Mouse (Mus musculus) stomach, embryonic 14.5 days (tissue): ENCODE measurements around the gene Ipo13. TPM values are rescaled to one million over a fixed set of nuclear protein-coding genes. Genes with fewer than 3 reads are reported as not detected.

Source experiments
- ATAC-seq: fragments of 200-750 bp; cut with Nextera tagmentation; 2 replicates; pipeline ENCODE4 v1.8.0; 2017; ENCODE audit warnings: low read depth, moderate TSS enrichment; ENCODE audit not compliant: insufficient number of reproducible peaks, insufficient read depth, low FRiP score
- H3K27ac ChIP-seq: fragments of 300-500 bp; sonication (generic); 2 replicates; pipeline ENCODE4 v1.5.1; 2014; ENCODE audit warnings: mild to moderate bottlenecking, low read length, moderate library complexity, mixed read lengths
- H3K27me3 ChIP-seq: fragments of 300-500 bp; sonication (generic); 2 replicates; pipeline ENCODE4 v1.6.1; 2014; ENCODE audit warnings: low read length, control low read depth, mixed read lengths; ENCODE audit not compliant: control insufficient read depth, insufficient read depth
- H3K36me3 ChIP-seq: fragments of 300-500 bp; sonication (generic); 2 replicates; pipeline ENCODE4 v1.6.1; 2014; ENCODE audit warnings: mild to moderate bottlenecking, control low read depth, low read length, moderate library complexity, mixed read lengths; ENCODE audit not compliant: control insufficient read depth, insufficient read depth
- H3K4me1 ChIP-seq: fragments of 300-500 bp; sonication (generic); 2 replicates; pipeline ENCODE4 v1.6.1; 2014; ENCODE audit warnings: low read length, control low read depth, mixed read lengths; ENCODE audit not compliant: control insufficient read depth, insufficient read depth
- H3K4me2 ChIP-seq: fragments of 300-500 bp; sonication (generic); replicated peaks from 2 replicates; pipeline ENCODE4 v1.6.1; 2014; ENCODE audit warnings: low read depth, low read length, control low read depth
- H3K4me3 ChIP-seq: fragments of 300-500 bp; sonication (generic); 2 replicates; pipeline ENCODE4 v1.5.1; 2014; ENCODE audit warnings: low read depth, low read length, control low read depth
- H3K9ac ChIP-seq: fragments of 300-500 bp; sonication (generic); replicated peaks from 2 replicates; pipeline ENCODE4 v1.6.1; 2014; ENCODE audit warnings: low read depth, mild to moderate bottlenecking, control low read depth, low read length, moderate library complexity, mixed read lengths
- H3K9me3 ChIP-seq: fragments of 300-500 bp; sonication (generic); 2 replicates; pipeline ENCODE4 v1.6.1; 2016; ENCODE audit warnings: low read depth, low read length, control low read depth; ENCODE audit not compliant: control insufficient read depth
- WGBS: fragments of 180-500 bp; shearing (Covaris S2); extraction: QIAGEN DNeasy Blood & Tissue Kit; methylation state at CpG from one replicate; pipeline ENCODE4 v1.1.7; 2014; 5-methylcytosine and 5-hydroxymethylcytosine counted together
- polyA plus RNA-seq: library from polyadenylated mRNA; unstranded; fragments of >200 nt; fragmentation: Nextera tagmentation; extraction: Ambion mirVana; gene quantifications from 2 replicates; pipeline ENCODE4 v1.2.1, GENCODE M21; 2014

The Ipo13 gene
- polyA plus RNA-seq, 1 experiment from 2014 or later = 39.8 TPM

GRCm38 (mm10) chr4:117855146-117855545 is 59.7 kb downstream of the Ipo13 start:
- no peak for ATAC-seq
- H3K9ac ChIP-seq = no peak overlapping the region

DNA sequence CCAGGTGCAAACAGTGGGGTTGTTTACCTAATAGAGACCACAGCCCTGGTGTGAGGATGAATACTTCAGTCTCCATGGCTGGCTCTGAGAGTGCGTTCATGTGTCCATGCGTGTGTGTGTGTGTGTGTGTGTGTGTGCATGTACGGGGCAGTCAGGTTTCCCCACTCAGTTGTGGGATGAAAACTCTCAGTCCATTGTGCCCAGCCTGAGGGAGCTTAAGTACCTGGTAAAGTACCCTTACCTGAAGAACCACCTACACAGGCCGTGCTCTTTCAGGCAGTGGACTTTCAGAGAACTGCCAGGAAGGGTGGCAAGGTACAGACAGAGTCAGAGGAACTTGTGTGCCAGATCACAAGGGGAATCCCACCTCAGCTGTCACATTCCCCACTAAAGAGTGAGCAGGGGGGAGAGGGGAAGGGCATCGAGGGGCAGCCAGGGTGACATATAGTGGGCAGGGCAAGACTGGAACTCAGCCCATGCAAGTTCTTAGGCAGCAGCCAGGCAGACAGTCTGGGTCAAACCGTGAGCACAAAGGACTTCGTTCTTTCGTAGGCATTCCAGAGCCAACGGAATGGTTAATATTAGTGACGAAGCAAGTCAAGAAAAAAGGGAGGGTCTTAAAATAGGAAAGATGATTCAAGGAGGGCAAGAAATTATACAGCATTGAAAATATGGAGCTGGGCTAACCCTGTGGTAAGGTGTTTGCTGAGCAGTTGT is 62.5 kb downstream of the Ipo13 start:
- H3K4me2 ChIP-seq = no peak overlapping the region
- peaks cover 10% of the 10 kb centered on the region for H3K36me3 ChIP-seq
- no peaks in the 10 kb centered on the region for H3K9me3 ChIP-seq
- no peaks in the 10 kb centered on the region for H3K27me3 ChIP-seq
- ATAC-seq = no peak
- no peaks in the 10 kb centered on the region for H3K4me1 ChIP-seq
- H3K9ac ChIP-seq = no peak overlapping the region
- 84% methylated on average over 10 of the region's 10 CpGs for WGBS
- no peak overlapping the region for H3K4me3 ChIP-seq
- H3K27ac ChIP-seq = no peak overlapping the region

More at GRCm38 (mm10) chr4:117855146-117855545, 59.7 kb downstream of the Ipo13 start:
- WGBS = 85% methylated on average over 9 of the region's 9 CpGs
- Histone ChIP-seq H3K27me3 (no peaks in the 10 kb centered on the region), H3K4me3 (no peak overlapping the region), H3K4me1 (no peaks in the 10 kb centered on the region), H3K4me2 (no peak overlapping the region), H3K9me3 (no peaks in the 10 kb centered on the region), H3K36me3 (peaks cover 11% of the 10 kb centered on the region), H3K27ac (no peak overlapping the region)

GRCm38 (mm10) chr4:117850871-117851270 is 63.9 kb downstream of the Ipo13 start:
- Histone ChIP-seq H3K4me3 (no peak overlapping the region), H3K9ac (no peak overlapping the region), H3K27ac (no peak overlapping the region), H3K9me3 (no peaks in the 10 kb centered on the region), H3K27me3 (no peaks in the 10 kb centered on the region), H3K4me1 (no peaks in the 10 kb centered on the region), H3K4me2 (no peak overlapping the region), H3K36me3 (peaks cover 3% of the 10 kb centered on the region; the same call in 1 of the 2 replicates)
- 67% methylated on average over 7 of the region's 7 CpGs for WGBS
- no peak for ATAC-seq

DNA sequence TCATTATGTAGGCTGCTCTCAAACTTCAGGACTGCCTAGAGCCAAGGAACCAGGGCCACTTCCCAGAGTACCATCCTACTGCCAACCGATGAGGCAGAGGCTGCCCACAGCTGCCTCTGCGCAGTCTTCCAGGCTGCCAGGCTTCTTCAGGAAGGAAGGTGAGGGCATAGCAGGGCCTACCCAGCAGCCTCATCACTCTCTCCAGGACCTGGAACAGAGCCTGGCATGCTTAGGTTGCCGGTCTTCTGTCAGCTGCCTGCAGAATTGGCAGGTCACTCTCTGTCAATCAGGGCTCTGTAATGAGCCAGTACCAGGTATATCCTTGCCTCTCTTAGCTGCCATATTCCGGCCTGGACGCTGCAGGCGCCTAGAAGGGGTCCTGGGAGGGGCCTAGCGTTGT is 64.6 kb downstream of the Ipo13 start:
- no peak overlapping the region for H3K4me2 ChIP-seq
- ATAC-seq = no peak
- no peak overlapping the region for H3K9ac ChIP-seq
- H3K27me3 ChIP-seq = no peaks in the 10 kb centered on the region
- H3K36me3 ChIP-seq = peaks cover 6% of the 10 kb centered on the region; the same call in 1 of the 2 replicates
- no peaks in the 10 kb centered on the region for H3K4me1 ChIP-seq
- H3K27ac ChIP-seq = no peak overlapping the region
- no peaks in the 10 kb centered on the region for H3K9me3 ChIP-seq
- H3K4me3 ChIP-seq = no peak overlapping the region
- 89% methylated on average over 7 of the region's 7 CpGs for WGBS

DNA sequence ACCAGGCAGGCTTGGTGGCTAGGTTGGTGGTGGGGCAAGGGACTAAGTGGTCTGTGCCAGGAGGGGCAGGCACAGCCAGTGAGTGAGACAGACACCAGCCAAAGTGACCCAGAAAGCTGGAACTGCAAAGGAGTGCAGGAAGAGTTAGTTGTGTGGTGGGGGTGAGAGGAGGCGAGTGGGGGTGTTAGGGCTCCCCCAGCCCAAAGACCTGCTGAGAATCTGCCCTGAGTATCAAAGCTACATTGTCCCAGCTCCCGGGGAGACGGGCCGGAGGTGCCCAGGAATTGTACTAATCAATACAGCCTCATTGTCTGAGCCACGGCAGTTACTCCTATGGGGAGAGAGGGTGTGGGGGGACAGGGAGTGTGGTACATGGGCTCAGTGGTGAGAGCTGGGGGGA is 65.3 kb downstream of the Ipo13 start:
- Histone ChIP-seq H3K4me3 (no peak overlapping the region), H3K36me3 (peaks cover 6% of the 10 kb centered on the region; the same call in 1 of the 2 replicates), H3K9ac (no peak overlapping the region), H3K27ac (no peak overlapping the region), H3K27me3 (no peaks in the 10 kb centered on the region), H3K4me1 (no peaks in the 10 kb centered on the region), H3K9me3 (no peaks in the 10 kb centered on the region), H3K4me2 (no peak overlapping the region)
- ATAC-seq = no peak
- 66% methylated on average over 5 of the region's 5 CpGs for WGBS

DNA sequence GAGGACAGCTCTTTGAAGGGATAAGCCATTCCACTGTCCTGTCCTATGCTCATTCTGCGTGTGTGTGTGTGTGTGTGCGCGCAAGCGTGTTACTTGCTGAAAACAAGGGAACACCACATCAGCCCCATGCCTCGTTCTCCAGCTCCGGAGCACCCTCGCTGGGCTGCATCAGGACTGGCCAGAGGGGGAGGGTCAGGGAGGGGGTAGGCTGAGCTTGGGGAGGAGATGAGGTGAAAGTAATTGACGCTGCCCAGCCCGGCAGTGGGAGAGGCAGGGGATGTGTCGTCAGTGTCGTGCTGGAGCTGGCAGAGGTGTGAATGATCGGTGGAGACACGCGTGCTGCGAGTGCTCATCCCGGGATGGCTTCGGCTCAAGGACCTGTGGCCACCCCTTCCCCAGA is 65.7 kb downstream of the Ipo13 start:
- H3K4me2 ChIP-seq = no peak overlapping the region
- no peak overlapping the region for H3K27ac ChIP-seq
- no peak for ATAC-seq
- H3K27me3 ChIP-seq = no peaks in the 10 kb centered on the region
- 57% methylated on average over 17 of the region's 17 CpGs for WGBS
- H3K4me3 ChIP-seq = no peak overlapping the region
- H3K9me3 ChIP-seq = no peaks in the 10 kb centered on the region
- H3K36me3 ChIP-seq = peaks cover 6% of the 10 kb centered on the region; the same call in 1 of the 2 replicates
- no peak overlapping the region for H3K9ac ChIP-seq
- H3K4me1 ChIP-seq = no peaks in the 10 kb centered on the region

- Histone ChIP-seq H3K27me3 (no peaks in the 10 kb centered on the region), H3K36me3 (peaks cover 6% of the 10 kb centered on the region; the same call in 1 of the 2 replicates), H3K4me1 (no peaks in the 10 kb centered on the region), H3K9ac (no peak overlapping the region), H3K9me3 (no peaks in the 10 kb centered on the region), H3K27ac (no peak overlapping the region), H3K4me2 (no peak overlapping the region), H3K4me3 (no peak overlapping the region)
- no peak for ATAC-seq
- WGBS = 67% methylated on average over 2 of the region's 2 CpGs
Measured at GRCm38 (mm10) chr4:117847011-117847410, 67.8 kb downstream of the Ipo13 start.

DNA sequence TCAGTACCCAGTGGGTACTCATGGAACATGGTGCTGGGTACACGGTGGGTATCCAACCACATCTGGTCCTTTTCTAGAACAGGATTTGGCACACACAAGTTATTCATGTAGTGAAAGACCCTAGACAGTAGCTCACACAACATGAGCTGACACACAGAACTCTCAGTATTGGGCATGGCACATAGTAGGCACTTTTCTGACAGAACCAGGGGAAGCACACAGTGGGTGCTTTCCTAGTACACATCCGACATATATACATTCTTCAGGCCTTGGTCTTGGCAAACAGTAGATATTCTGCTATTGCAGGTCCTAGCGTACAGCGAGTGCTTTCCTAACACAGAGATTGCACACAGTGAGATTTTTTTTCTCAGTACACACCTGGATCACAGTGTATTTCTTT is 68.5 kb downstream of the Ipo13 start:
- H3K36me3 ChIP-seq = peaks cover 6% of the 10 kb centered on the region; the same call in 1 of the 2 replicates
- WGBS = 96% methylated on average over 4 of the region's 4 CpGs
- no peak overlapping the region for H3K27ac ChIP-seq
- H3K4me2 ChIP-seq = no peak overlapping the region
- H3K9ac ChIP-seq = no peak overlapping the region
- no peak for ATAC-seq
- no peaks in the 10 kb centered on the region for H3K9me3 ChIP-seq
- H3K4me3 ChIP-seq = no peak overlapping the region
- H3K27me3 ChIP-seq = no peaks in the 10 kb centered on the region
- H3K4me1 ChIP-seq = no peaks in the 10 kb centered on the region

DNA sequence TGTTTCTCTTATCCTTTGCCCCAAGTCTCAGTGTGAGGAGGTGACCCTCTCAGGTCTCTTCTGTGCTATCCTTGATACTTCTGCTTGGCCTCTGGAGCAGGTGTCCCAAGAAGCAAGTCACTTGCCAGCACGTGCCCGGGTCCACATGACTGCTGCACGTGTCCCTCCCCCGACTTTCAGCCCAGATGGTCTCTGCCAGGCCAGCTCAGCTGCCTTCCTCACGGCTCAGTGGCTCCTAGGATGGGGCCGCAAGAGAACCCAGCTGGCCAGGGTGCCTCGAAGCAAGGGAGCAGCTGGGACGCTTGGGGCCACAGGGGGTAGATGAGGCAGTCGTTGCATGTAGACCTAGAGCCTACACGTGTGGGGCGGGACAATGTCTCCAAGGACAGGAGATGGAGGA is 69.5 kb downstream of the Ipo13 start:
- 88% methylated on average over 11 of the region's 11 CpGs for WGBS
- Histone ChIP-seq H3K4me3 (no peak overlapping the region), H3K27me3 (no peaks in the 10 kb centered on the region), H3K9me3 (no peaks in the 10 kb centered on the region), H3K4me1 (no peaks in the 10 kb centered on the region), H3K27ac (no peak overlapping the region), H3K9ac (no peak overlapping the region), H3K4me2 (no peak overlapping the region), H3K36me3 (peaks cover 6% of the 10 kb centered on the region; the same call in 1 of the 2 replicates)
- ATAC-seq = no peak
